Mouse (Mus musculus) lung, embryonic 15.5 days (tissue): ENCODE data around the gene Ddx6. TPM values are rescaled to one million over a fixed set of nuclear protein-coding genes. Genes with fewer than 3 reads are reported as not detected.
A peak's percentile ranks its signal among the peaks of the same experiment; 100 is the strongest.

ENCODE experiments used
- ATAC-seq: fragments of 200-750 bp; cut with Nextera tagmentation; 2 replicates; pipeline ENCODE4 v1.8.0; 2017; ENCODE audit warnings: moderate number of reproducible peaks, borderline replicate concordance; ENCODE audit not compliant: low FRiP score, low TSS enrichment; ENCODE audit errors: extremely low read depth
- H3K27ac ChIP-seq: fragments of 300-500 bp; sonication (generic); 2 replicates; pipeline ENCODE4 v1.5.1; 2015; ENCODE audit warnings: moderate library complexity, mild to moderate bottlenecking, inconsistent platforms
- H3K27me3 ChIP-seq: fragments of 300-500 bp; sonication (generic); 2 replicates; pipeline ENCODE4 v1.6.1; 2015; ENCODE audit warnings: inconsistent platforms
- H3K36me3 ChIP-seq: fragments of 300-500 bp; sonication (generic); 2 replicates; pipeline ENCODE4 v1.6.1; 2015; ENCODE audit warnings: inconsistent platforms
- H3K4me1 ChIP-seq: fragments of 300-500 bp; sonication (generic); 2 replicates; pipeline ENCODE4 v1.6.1; 2015; ENCODE audit warnings: inconsistent platforms
- H3K4me2 ChIP-seq: fragments of 300-500 bp; sonication (generic); 2 replicates; pipeline ENCODE4 v1.6.1; 2015; ENCODE audit warnings: inconsistent platforms, mild to moderate bottlenecking, moderate library complexity
- H3K4me3 ChIP-seq: fragments of 300-500 bp; sonication (generic); 2 replicates; pipeline ENCODE4 v1.5.1; 2015; ENCODE audit warnings: mild to moderate bottlenecking, inconsistent platforms
- H3K9ac ChIP-seq: fragments of 300-500 bp; sonication (generic); 2 replicates; pipeline ENCODE4 v1.6.1; 2015; ENCODE audit warnings: inconsistent platforms
- H3K9me3 ChIP-seq: fragments of 300-500 bp; sonication (generic); 2 replicates; pipeline ENCODE4 v1.6.1; 2016; ENCODE audit warnings: inconsistent platforms
- WGBS: fragments of 180-500 bp; shearing (Covaris S2); methylation state at CpG from one replicate; pipeline ENCODE4 v1.1.7; 2015; 5-methylcytosine and 5-hydroxymethylcytosine counted together
- polyA plus RNA-seq: library from polyadenylated mRNA; unstranded; fragments of >200 nt; fragmentation: Nextera tagmentation; extraction: Ambion mirVana; gene quantifications from 2 replicates; pipeline ENCODE4 v1.2.1, GENCODE M21; 2015

Gene Ddx6
- polyA plus RNA-seq, 1 experiment from 2014 or later: 22.5 TPM

GRCm38 (mm10) chr9:44679565-44679964, 74.9 kb downstream of the Ddx6 start:
- WGBS: 75% methylated on average over 5 of the region's 5 CpGs
- no peaks in the 10 kb centered on the region for H3K36me3 ChIP-seq

GRCm38 (mm10) chr9:44683046-44683445, 78.4 kb downstream of the Ddx6 start:
- ATAC-seq: no peak
- no peak overlapping the region for H3K9ac ChIP-seq
- WGBS: 85% methylated on average over 8 of the region's 8 CpGs
- peaks cover 10% of the 10 kb centered on the region; the same call in 1 of the 2 replicates for H3K36me3 ChIP-seq
- H3K4me3 ChIP-seq: no peak overlapping the region
- H3K4me1 ChIP-seq: peaks cover 11% of the 10 kb centered on the region
- no peaks in the 10 kb centered on the region; the same call in 1 of the 2 replicates for H3K9me3 ChIP-seq
- no peak overlapping the region for H3K27ac ChIP-seq
- no peaks in the 10 kb centered on the region for H3K27me3 ChIP-seq
- no peak overlapping the region for H3K4me2 ChIP-seq

More at GRCm38 (mm10) chr9:44679565-44679964, 74.9 kb downstream of the Ddx6 start:
- Histone ChIP-seq H3K9me3 (no peaks in the 10 kb centered on the region; the same call in 1 of the 2 replicates), H3K27me3 (no peaks in the 10 kb centered on the region), H3K4me3 (no peak overlapping the region), H3K4me1 (no peaks in the 10 kb centered on the region), H3K4me2 (no peak overlapping the region), H3K27ac (no peak overlapping the region), H3K9ac (no peak overlapping the region)
- ATAC-seq: no peak

- WGBS: 36% methylated on average over 14 of the region's 14 CpGs
- ATAC-seq: peak; percentile 51; the same call in 1 of the 2 replicates
- no peak overlapping the region for H3K9ac ChIP-seq
Measured at GRCm38 (mm10) chr9:44685346-44686330, 80.9 kb downstream of the Ddx6 start.

DNA sequence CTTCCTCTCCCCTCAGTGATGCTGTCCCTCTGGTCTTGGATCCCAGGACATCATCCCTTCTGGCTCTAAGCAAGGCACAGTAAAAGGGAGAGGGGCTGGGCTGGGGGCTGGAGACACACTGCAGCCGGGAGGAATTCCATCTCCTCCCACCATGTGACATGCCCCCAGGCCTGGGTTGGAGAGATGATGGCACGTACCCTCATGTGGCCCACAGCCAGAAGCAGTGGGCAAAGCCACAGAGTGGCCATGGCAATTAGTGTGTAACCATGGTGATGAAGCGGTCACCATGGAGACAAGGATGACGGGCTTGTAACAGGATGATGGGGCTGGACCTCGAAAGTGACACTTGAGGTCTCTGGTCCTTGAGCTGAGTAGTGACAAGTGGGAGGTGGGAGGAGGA, 81.9 kb downstream of the Ddx6 start:
- ATAC-seq: no peak
- Histone ChIP-seq H3K9me3 (no peaks in the 10 kb centered on the region), H3K4me2 (no peak overlapping the region), H3K9ac (no peak overlapping the region), H3K4me3 (no peak overlapping the region), H3K27ac (no peak overlapping the region), H3K4me1 (peaks cover 21% of the 10 kb centered on the region), H3K36me3 (peaks cover 27% of the 10 kb centered on the region; the same call in 1 of the 2 replicates), H3K27me3 (no peaks in the 10 kb centered on the region)
- 74% methylated on average over 5 of the region's 5 CpGs for WGBS

More at GRCm38 (mm10) chr9:44685346-44686330, 80.9 kb downstream of the Ddx6 start:
- Histone ChIP-seq H3K9me3 (no peaks in the 10 kb centered on the region), H3K36me3 (peaks cover 21% of the 10 kb centered on the region; the same call in 1 of the 2 replicates), H3K27ac (no peak overlapping the region), H3K4me1 (peaks cover 11% of the 10 kb centered on the region), H3K4me3 (no peak overlapping the region), H3K4me2 (no peak overlapping the region), H3K27me3 (no peaks in the 10 kb centered on the region)

DNA sequence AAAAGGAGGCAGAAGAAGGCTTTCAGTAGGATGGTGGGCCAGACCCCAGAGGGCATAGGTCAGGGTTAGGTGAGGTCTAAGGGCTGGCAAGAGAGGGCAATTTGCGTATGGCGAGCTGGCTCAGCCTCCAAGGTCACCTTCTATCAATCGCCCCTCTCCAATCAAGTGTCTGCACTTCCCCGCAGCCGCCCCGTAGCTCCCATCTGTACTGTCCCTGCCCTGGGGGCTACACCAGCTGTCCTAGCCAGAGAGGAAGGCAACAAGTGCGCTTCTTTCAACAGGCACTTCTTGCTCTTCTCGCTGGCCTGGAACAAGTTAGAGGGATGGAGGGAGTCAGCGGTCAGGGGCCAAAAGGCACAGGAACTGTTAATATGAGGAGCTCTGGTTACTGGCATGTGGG, 83.3 kb downstream of the Ddx6 start:
- Histone ChIP-seq H3K4me2 (no peak overlapping the region), H3K4me1 (peaks cover 25% of the 10 kb centered on the region), H3K27ac (no peak overlapping the region), H3K36me3 (peaks cover 28% of the 10 kb centered on the region; the same call in 1 of the 2 replicates), H3K9me3 (no peaks in the 10 kb centered on the region), H3K9ac (no peak overlapping the region), H3K4me3 (no peak overlapping the region), H3K27me3 (no peaks in the 10 kb centered on the region)
- no peak for ATAC-seq
- WGBS: 74% methylated on average over 9 of the region's 9 CpGs

Other genes with a start within 250 kb of the Ddx6 start
- gene Vps11, start 243.2 kb upstream of the Ddx6 start, polyA plus RNA-seq: 27.9 and 29.8 TPM in 2 replicates
- 34.6 and 35.7 TPM in 2 replicates for gene Hyou1, start 225.4 kb upstream of the Ddx6 start, polyA plus RNA-seq
- gene Slc37a4, start 208.0 kb upstream of the Ddx6 start, polyA plus RNA-seq: 20.5 and 21.3 TPM in 2 replicates
- gene Rps25, start 197.8 kb upstream of the Ddx6 start, polyA plus RNA-seq: 1,635 and 1,709 TPM in 2 replicates
- gene Trappc4, start 197.3 kb upstream of the Ddx6 start, polyA plus RNA-seq: 131 and 133 TPM in 2 replicates
- 27.3 and 31.7 TPM in 2 replicates for gene Ccdc84, start 186.3 kb upstream of the Ddx6 start, polyA plus RNA-seq
- not detected in 2 replicates for gene Foxr1, start 163.8 kb upstream of the Ddx6 start, polyA plus RNA-seq
- 1.3 and 1.5 TPM in 2 replicates for gene Upk2, start 149.9 kb upstream of the Ddx6 start, polyA plus RNA-seq
- gene Bcl9l, start 122.1 kb upstream of the Ddx6 start, polyA plus RNA-seq: 17.1 and 17.3 TPM in 2 replicates
- not detected in 2 replicates for gene Cxcr5, start 43.0 kb upstream of the Ddx6 start, polyA plus RNA-seq
- not detected in 2 replicates for gene Treh, start 68.3 kb downstream of the Ddx6 start, polyA plus RNA-seq
- 26.6 and 33.2 TPM in 2 replicates for gene Phldb1, start 130.3 kb downstream of the Ddx6 start, polyA plus RNA-seq
- gene Arcn1, start 163.0 kb downstream of the Ddx6 start, polyA plus RNA-seq: 193 and 199 TPM in 2 replicates
- gene Ift46, start 163.0 kb downstream of the Ddx6 start, polyA plus RNA-seq: 93.2 and 99.1 TPM in 2 replicates
- 1.0 and 1.2 TPM in 2 replicates for gene Tmem25, start 194.4 kb downstream of the Ddx6 start, polyA plus RNA-seq
- 0.67 and 1.2 TPM in 2 replicates for gene Ttc36, start 198.2 kb downstream of the Ddx6 start, polyA plus RNA-seq